Mouse (Mus musculus) adrenal gland, postnatal 14 days (tissue): ENCODE data around the gene Smg5. TPM values are rescaled to one million over a fixed set of nuclear protein-coding genes. Genes with fewer than 3 reads are reported as not detected.

ENCODE experiments used
- DNase-seq: peaks from one replicate; pipeline ENCODE4 v3.0.0; 2021; ENCODE audit warnings: mixed read lengths
- total RNA-seq: library from RNA; stranded (reverse); gene quantifications from 2 replicates; pipeline ENCODE4 v1.2.3, GENCODE M21; 2021

Gene Smg5
- total RNA-seq, 1 experiment from 2014 or later, result 44.5 TPM

DNA sequence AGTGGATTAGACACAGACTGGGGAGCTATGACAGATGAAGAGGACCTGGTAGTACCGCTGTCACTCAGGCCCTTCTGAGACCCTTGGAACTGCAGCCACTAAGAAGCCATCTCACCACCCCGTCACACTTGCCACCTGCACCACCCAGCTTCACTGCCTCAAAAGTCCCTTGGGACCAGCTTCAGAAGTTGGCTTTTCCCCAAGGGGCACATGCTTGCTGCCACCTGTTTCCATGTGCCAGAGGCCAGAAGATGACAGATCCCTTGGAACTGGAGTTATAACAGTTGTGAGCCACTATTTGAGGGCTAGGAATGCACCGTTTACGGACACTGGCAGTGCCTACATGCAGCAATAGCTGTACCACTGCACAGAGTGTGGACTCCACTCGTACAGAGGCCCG is 59.2 kb downstream of the Smg5 start:
- no peak for DNase-seq

DNA sequence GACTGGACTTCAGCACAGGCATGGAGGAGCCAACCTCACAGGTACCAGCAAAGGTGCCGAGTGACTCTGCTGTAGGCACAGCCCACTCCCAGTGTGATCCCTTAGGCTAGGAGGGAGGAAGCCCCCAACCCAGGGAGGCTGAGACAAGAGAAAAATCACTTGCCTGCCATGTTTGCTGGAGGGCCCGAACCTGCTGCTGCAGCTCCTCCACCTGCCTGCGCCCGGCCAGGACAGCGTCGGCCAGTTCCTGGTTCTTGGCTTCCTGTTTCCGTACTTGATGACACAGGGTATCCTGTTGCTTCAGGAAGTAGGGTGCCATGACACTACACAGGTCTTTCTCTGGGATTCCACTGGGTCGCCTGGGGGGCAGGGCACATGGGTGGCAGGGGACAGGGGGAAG is 59.7 kb downstream of the Smg5 start:
- no peak for DNase-seq

DNA sequence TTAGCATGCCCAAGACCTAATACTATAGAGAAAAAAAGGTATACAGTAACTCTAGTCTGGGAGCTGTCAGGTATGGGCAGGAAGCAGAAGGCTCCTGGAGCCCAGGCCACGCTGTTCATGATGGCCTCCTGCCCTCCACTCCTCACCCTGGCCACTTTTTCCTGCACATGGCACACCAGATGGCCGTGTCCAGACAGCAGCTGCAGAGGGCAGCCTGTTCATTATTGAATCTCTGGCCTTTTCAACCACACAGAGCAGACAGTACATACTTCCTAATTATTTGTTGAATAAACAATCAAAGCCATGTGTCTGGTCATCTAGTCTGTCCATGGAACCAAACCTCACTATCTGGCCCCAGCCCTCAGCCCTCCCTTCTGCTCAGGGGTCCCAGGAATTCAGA is 62.6 kb downstream of the Smg5 start:
- DNase-seq, result no peak

DNA sequence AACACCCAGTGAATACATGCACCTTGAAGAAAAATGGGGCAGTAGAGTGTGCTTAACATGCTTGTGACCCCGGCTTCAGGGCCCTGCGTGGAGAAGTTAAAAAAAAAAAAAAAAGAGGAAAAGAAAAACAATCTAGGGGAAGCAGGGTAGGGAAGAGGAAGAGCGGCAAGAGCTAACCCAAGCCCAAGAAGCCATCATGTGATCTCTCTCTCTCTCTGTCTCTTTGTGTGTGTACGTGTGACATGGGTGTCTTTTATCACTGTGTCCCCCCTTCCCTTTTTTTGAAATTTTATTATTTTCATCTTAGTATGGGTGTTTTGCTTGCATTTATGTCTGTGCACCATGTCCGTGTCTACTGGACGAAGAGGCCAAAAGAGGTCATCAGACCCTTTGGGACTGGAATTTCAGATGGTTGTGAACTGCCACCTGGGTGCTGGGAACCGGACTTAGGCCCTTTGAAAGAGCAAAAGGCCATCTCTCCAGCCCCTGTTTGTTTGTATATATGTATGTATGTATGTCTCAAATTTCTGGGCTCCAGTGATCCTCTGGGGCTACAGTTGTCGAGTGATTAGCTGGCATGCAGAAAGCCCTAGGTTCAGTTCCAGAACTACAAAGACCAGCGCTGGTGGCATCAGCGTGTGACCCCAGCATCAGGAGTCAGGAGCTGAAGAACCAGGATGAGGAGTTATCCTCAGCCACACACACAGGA is 67.6 kb downstream of the Smg5 start:
- DNase-seq, result no peak

DNA sequence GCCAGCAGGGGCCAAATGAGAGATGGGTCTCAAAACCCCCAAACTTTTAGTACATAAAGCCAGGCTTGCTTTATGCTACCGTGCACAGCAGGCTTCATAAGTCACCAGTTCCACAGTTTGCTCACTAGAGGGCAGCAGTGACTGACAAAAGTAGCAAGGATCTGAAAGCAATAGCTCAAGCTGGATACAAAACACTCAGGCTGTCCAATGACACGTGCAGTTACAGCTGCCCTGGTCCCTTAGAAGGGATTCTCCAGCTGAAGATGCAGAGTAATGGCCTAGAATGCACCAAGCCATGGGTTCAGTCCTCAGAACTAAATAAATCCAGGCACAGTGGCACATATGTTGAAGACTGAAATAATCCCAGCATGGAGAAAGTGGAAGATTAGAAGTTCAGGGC is 71.0 kb downstream of the Smg5 start:
- peak; percentile 77 for DNase-seq

DNA sequence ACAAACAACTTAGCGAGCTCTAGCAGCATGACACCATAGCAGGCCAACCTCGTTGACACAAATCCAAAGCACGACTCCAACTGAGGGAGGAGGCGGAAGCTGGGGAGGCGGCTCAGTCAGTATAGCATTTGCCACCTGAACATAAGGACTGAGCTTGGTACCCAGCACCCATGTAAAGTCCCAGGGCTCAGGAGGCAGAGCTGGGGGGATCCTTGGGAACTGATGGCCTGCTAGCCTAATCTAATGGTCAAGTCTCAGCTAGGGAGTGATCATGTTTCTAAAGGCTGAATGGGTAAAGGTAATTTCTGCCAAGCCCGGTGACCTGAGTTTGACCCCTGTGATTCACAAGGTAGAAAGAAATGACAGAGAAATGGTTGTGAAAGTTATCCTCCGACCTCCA is 71.5 kb downstream of the Smg5 start:
- DNase-seq, result no peak

DNA sequence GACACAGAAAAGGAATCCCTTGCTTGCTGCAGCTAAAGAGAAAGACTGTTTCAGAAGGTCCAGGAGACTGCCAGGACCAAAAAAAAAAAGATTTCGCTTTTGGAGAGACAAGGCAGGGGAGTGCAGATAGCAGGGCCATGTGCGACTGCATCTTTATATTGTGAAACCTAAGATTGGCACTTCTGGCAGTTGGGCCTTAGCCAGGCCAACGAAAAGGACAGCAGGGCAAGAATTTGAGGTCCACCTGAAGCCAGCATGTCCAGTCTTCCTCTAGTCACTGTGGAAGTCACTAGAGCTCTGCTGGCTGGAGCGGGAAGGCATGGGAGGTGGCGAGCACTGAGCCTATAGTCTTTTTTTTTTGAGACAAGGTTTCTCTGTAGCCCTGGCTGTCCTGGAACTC is 72.9 kb downstream of the Smg5 start:
- peak; percentile 51 for DNase-seq

DNA sequence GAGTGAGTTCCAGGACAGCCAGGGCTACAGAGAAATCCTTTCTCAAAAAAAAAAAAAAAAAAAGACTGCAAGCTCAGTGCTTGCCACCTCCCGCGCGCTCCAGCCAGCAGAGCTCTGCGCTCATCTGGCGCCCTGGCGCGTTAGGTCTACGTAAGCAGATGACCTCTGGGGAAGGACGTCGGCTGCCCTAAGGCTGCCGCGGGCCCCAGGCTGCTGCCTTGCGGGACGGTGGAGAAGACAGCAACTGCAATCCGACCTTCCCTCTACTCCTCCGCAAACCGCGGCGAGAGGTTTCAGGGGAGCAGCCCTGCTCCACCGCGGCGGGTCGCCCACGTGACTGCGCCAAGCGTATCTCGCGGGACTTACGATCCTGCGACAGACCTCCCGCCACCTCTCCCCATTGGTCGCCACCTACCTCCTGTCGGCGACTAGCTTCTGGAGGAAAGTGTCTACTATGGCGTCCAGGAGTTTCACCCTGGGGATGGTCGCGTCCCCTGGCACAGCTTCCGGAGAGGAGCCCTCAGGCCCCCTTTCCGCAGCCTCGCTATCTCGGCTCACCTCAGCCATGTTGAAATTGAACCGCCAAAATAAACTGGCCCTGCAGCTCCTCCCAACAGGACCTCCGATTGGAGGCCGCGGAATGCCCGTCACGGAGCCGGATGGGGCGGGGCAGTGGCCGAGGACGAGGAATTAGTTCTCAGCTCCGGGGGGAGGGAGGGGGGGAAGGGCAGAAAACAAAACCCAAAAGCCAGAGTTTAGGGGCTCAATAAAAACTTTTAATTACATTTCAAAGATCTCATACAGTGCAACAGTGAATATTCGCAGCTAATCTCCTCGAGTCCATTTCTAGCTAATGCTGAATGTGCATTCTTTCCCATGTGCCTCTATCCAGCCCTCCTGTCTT is 73.9 kb downstream of the Smg5 start, which contains the start of gene Pmf1:
Gene Pmf1, minus strand, starts transcription at position 591 of the 904 bp plus-strand sequence.
- peak; percentile 96 for DNase-seq

DNA sequence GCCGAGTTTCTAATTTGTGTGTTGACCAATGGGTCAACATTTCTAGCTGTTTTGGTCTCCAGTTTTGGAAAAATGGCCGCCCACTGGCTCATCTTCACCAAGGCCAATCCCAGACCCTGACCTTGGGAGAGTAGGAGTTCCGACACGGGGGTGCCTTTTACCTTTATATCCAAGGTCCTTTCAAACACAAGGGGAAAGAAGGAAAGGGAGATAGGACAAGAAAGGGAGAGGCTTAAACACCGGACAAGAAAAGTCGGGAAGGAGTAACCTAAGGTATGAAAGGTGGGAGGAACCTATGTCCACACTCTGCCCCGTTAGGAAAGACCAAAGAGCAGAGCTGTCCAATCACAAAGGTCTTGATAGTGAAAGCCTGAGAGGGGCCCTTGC is 74.6 kb downstream of the Smg5 start:
- peak; percentile 64 for DNase-seq

DNA sequence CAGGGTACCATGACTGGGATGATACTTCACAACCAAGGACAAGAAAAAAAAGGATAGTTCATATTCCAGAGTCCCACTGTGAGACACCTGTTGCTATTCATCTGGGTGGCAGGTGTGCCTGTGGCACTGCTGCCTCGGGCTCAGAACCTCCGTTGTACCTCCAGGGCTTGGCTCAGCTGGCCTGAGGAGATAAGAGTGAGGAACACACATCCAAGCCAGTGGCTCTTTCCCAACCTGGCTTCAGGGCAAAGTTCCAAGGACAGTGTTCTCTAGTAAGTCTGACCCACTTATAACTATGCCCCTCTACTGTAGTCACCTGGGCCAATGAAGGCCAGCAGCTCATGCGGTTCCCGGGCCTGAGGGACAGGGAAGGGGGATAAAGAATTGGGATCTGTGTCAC is 75.6 kb downstream of the Smg5 start:
- peak; percentile 73 for DNase-seq

Other genes with a start within 250 kb of the Smg5 start
- gene Mef2d, start 193.9 kb upstream of the Smg5 start, total RNA-seq, result 92.9 and 98.4 TPM in 2 replicates
- gene Rhbg, start 81.6 kb upstream of the Smg5 start, total RNA-seq, result 0.86 and 2.1 TPM in 2 replicates
- gene Gm38392, start 49.0 kb upstream of the Smg5 start, total RNA-seq, result 0.96 and 1.5 TPM in 2 replicates
- gene Tsacc, start 39.3 kb upstream of the Smg5 start, total RNA-seq, result 8.3 and 9.7 TPM in 2 replicates
- 255 and 265 TPM in 2 replicates for gene Cct3, start 39.1 kb upstream of the Smg5 start, total RNA-seq
- gene Glmp, start 11.2 kb upstream of the Smg5 start, total RNA-seq, result 139 and 159 TPM in 2 replicates
- gene Tmem79, start 112 bp upstream of the Smg5 start, total RNA-seq, result 15.9 and 22.2 TPM in 2 replicates
- 3.0 TPM in 2 replicates for gene Paqr6, start 28.3 kb downstream of the Smg5 start, total RNA-seq
- 0.67 and 0.94 TPM in 2 replicates for gene Bglap3, start 36.5 kb downstream of the Smg5 start, total RNA-seq
- not detected in 2 replicates for gene Bglap2, start 42.4 kb downstream of the Smg5 start, total RNA-seq
- 2.1 and 3.3 TPM in 2 replicates for gene Bglap, start 48.2 kb downstream of the Smg5 start, total RNA-seq
- 57.0 and 58.2 TPM in 2 replicates for gene Pmf1, start 74.1 kb downstream of the Smg5 start, total RNA-seq
- gene Slc25a44, start 88.9 kb downstream of the Smg5 start, total RNA-seq, result 46.7 and 51.7 TPM in 2 replicates
- gene Sema4a, start 124.9 kb downstream of the Smg5 start, total RNA-seq, result 11.0 and 11.5 TPM in 2 replicates
- 97.6 and 99.3 TPM in 2 replicates for gene Lmna, start 173.7 kb downstream of the Smg5 start, total RNA-seq
- 4.2 and 4.4 TPM in 2 replicates for gene Mex3a, start 196.1 kb downstream of the Smg5 start, total RNA-seq
- not detected in 2 replicates for gene Rab25, start 212.0 kb downstream of the Smg5 start, total RNA-seq
- gene Lamtor2, start 216.8 kb downstream of the Smg5 start, total RNA-seq, result 133 and 138 TPM in 2 replicates
- 70.3 and 75.3 TPM in 2 replicates for gene Ubqln4, start 217.5 kb downstream of the Smg5 start, total RNA-seq
- gene Ssr2, start 239.6 kb downstream of the Smg5 start, total RNA-seq, result 222 and 252 TPM in 2 replicates